Mouse (Mus musculus) liver, adult (tissue): ENCODE data around the gene Nfia.

ENCODE experiments used
- GATA4 ChIP-seq: IDR thresholded peaks from 2 replicates; pipeline ENCODE4 v1.6.1; 2014; ENCODE audit warnings: mild to moderate bottlenecking, low read length; ENCODE audit not compliant: insufficient replicate concordance

Nfia gene

DNA sequence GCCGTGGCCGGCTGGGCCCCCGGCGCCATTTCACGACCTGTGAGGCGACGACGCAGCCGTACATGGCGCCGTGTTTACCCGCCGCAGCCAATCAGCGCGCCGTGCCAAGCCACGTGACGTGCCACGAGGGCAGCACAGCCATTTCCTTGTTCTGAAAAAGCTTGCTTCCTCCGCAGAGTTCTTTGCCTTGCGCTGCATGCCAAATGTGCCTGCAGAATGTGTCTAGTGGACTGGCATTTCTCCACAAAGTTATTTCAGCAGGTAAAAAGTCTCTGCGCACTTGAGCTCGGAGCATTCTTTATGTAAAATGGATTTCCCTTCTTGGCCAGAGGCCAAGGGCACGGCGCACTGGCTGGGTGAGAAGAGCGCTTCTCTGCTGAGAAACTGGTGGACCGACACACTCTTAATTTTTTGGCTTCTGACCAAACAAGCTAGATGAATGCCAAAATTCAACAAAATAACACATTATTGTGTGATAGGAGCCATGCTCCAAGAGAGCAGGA is 96.5 kb downstream of the Nfia start:
- no peak; the same call in 1 of the 2 replicates for TF ChIP-seq GATA4

GRCm38 (mm10) chr4:97869451-97869850 is 96.9 kb downstream of the Nfia start:
- TF ChIP-seq GATA4 = no peak

DNA sequence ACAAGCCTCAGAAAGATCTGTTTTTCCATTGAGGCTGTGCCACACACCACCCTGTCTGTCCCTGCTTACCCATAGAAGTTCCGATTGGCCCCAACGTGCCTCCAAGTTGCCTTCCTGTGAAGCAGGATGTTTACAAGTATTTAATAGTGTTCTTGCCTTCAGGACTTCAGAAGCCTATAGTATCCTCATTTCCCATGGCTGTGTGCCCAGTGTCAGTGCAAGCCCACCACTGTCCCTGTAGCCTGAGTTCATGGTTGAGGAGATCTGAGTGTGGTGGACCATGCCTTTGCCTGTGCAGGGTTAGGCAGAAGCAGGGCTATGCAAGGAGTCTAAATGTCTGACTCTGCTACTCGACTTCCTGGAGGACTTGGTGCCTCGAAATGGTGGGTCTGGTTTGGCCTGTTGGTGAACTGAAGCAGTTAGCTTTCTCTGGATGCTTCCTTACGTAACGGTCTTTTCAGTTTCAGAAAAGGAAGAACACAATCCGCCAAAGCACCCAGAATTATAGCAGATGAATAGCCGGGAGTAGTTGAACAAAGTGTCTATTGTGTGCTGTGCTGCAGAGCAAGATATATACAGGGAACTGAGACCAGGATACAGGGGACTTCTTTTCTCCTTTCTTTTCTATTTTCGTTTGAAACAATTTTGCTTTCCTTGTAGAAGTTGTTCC is 99.4 kb downstream of the Nfia start:
- TF ChIP-seq GATA4 = no peak

- no peak for TF ChIP-seq GATA4
Measured at GRCm38 (mm10) chr4:97874916-97875315, 102.4 kb downstream of the Nfia start.

DNA sequence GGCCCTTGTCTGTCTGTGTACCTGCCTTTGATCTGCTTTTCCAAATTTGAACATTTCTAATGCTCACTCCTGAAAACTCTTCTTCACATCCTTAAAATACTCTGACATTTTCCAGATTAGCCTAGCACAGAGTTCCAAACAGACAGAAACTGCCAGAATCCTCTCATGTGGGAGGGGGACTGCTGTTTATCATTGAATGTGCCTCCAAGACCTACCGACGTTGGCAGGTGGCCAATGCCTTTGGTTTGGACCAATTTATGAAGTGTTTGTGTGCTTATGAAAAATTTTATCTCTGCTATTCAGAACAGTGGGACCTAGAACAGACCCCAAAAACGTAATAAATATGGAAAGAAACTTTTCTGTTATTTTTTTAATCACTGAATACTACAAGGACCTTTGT is 103.4 kb downstream of the Nfia start:
- TF ChIP-seq GATA4 = no peak

DNA sequence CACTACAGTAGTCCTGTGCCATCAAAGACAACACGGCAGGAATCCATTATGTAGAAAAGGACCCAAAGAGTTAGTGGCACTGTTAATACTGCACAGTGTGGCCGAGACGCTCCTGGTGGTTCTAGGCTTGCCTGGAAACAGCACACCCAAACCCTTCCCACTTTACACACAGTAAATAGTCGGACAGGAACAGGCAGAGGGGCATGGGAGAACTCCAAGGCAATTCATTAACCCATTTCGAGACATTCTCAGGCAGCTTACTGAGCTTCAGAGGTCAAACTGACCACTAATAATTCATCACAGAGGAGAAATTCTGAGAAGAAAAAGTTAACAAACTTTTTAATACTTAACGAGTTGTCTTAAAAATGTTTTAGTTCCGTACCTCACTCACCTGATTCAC is 107.2 kb downstream of the Nfia start:
- no peak for TF ChIP-seq GATA4

GRCm38 (mm10) chr4:97880120-97881055 is 107.9 kb downstream of the Nfia start:
- no peak for TF ChIP-seq GATA4

DNA sequence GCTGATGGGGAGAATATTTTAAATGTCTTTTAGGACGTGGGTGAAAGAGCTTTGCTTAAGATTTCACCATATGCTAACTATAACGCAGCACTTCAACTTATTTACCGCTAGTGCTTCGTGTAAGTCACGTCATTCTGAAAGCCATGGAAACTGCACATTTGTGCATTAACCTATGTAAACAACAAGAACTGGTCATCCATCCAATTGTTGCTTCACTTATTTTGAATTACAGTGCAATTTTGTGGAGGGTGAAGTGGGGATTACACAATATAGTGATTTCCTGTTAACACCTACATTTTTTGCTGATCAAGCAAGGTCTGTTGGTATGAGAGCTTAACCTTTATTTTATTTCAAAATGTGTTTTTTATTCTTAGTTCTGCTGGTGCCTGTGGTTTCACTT is 113.0 kb downstream of the Nfia start:
- TF ChIP-seq GATA4 = no peak

- TF ChIP-seq GATA4 = no peak
Measured at GRCm38 (mm10) chr4:97886220-97886619, 113.7 kb downstream of the Nfia start.

DNA sequence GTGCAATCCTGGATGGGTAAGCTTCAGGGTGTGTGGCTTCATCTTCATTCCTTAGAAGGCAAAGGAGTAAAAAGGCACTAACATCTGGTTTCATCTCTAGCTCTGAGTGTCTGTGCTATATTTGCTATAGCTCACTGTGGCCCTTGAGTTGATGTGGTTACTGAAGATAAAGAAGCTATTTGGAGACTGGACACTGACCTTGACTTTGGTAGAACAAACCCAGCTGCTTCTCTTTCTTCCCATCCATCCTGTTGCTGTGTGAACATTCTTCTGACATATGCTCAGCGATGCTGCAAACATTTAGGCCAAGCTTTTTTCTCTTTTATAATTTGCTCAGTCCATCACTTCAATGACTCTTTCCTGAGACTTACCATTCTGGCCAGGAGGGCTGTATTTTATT is 114.7 kb downstream of the Nfia start:
- TF ChIP-seq GATA4 = no peak

GRCm38 (mm10) chr4:97891063-97891462 is 118.5 kb downstream of the Nfia start:
- TF ChIP-seq GATA4 = no peak

DNA sequence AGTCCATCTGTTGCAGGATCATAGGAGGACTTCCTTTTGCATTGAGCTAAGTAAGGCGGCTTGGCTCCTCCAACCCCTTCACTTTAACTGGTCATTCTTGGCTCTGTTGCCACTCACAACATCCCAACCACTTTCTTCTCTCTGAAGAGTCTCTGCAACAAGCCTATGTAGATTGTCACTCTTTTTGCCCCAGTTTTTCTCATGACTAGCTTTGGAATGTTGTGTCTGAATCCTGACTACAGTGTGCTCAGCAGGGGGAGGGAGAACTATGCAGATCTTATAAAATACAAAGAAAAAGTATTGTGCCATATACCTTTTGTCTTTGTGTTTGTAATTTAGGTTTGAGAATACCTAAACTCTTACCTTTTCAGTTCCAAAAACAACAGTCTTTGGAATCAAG is 119.1 kb downstream of the Nfia start:
- no peak for TF ChIP-seq GATA4

DNA sequence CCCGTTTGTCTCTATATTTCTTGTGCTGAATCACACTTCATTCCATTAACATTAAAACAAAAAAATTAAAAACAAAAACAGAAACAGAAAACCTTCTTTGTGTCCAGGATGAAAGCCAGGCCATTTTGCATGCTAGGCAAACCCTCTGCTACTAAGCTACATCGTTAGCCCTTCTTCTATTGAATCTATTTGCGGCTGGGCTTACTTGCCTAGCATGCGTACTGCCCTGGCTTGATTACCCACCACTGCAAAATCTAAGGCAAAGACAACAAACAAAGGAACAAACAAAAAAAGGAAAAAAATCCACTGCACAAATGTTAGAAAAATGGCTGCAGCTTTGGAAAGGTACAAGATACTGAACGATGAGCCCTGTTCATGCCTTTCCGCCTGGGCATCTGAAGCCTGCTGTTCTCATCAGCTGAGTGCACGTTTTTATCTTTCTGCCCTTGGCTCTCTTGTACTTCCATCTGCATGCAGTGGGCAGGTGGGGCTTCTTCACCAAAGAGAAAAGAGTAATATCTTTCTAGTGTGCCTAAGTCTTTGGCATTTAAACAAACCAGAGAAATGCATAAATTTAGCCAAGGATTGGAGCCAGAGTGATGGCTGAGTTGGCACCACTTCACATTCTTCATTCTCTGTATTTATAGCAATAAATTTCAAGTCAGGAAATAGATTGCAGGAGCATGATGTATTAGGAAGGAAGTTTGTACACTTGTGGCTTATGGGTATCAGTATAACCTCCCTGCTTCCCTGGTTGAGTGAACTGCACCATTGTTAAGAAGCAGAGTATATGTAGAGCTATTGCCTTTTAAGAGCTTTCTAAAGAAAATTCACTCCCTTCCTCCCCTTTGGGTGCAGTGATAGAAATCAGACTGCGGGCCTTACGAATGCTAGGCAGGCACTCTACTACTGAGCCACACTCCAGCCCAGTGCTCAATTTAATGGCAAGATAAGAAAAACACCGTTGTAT is 121.7 kb downstream of the Nfia start:
- no peak; the same call in 1 of the 2 replicates for TF ChIP-seq GATA4

- no peak for TF ChIP-seq GATA4
Measured at GRCm38 (mm10) chr4:97895940-97896339, 123.4 kb downstream of the Nfia start.

GRCm38 (mm10) chr4:97900256-97900944 is 127.9 kb downstream of the Nfia start:
- TF ChIP-seq GATA4 = no peak

DNA sequence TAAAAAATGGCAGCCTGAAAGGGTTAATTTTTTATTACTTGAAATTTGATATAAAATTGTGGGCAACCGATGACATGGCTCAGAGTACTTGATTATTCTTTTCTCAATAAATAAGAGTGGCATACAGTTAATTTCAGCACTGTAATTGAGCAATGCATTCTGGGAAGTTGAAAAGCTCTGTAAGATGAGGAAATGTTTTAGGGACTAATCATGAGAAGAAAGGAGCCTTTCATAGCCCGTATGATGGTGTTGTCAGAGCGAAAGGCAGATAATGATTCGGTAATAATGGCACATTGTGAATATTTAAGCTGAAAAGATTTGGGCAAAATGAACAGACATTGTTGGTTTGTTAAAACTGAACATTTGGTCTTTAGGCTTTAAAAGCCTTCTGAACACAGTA is 133.3 kb downstream of the Nfia start:
- no peak for TF ChIP-seq GATA4
